Mouse (Mus musculus) cortical plate, adult 2 months (tissue): ENCODE results near the gene Kirrel3. TPM values are rescaled to one million over a fixed set of nuclear protein-coding genes. Genes with fewer than 3 reads are reported as not detected.

Source experiments
- H3K27ac ChIP-seq: fragments of 200-500 bp; 2 replicates; pipeline ENCODE4 v1.5.1; 2012; ENCODE audit warnings: low read length, control low read depth, inconsistent platforms; ENCODE audit not compliant: insufficient read depth
- H3K4me1 ChIP-seq: fragments of 200-500 bp; 2 replicates; pipeline ENCODE4 v1.6.1; 2011; ENCODE audit warnings: low read length; ENCODE audit not compliant: control insufficient read depth, insufficient read depth
- H3K4me3 ChIP-seq: fragments of 200-500 bp; 2 replicates; pipeline ENCODE4 v1.5.1; 2011; ENCODE audit warnings: mild to moderate bottlenecking, low read length, control low read depth; ENCODE audit not compliant: insufficient read depth
- CTCF ChIP-seq: fragments of 200-500 bp; IDR thresholded peaks from 2 replicates; pipeline ENCODE4 v1.5.1; 2011; ENCODE audit warnings: mild to moderate bottlenecking, control low read depth, low read length; ENCODE audit not compliant: insufficient read depth; ENCODE audit errors: extremely low read depth
- POLR2A ChIP-seq: fragments of 200-500 bp; IDR thresholded peaks from 2 replicates; pipeline ENCODE4 v1.6.1; 2011; ENCODE audit warnings: mild to moderate bottlenecking, low read length, control low read depth; ENCODE audit not compliant: insufficient read depth; ENCODE audit errors: extremely low read depth
- polyA plus RNA-seq: library from polyadenylated mRNA; depleted of rRNA; stranded (reverse); fragments of >200 nt; gene quantifications from 2 replicates; pipeline ENCODE4 v1.2.3, GENCODE M21; 2012

The Kirrel3 gene
- polyA plus RNA-seq, 1 experiment, result 23.1 TPM

GRCm38 (mm10) chr9:34753891-34754290 is 268.2 kb downstream of the Kirrel3 start:
- Histone ChIP-seq H3K27ac (no peak overlapping the region), H3K4me1 (peaks cover 6% of the 10 kb centered on the region), H3K4me3 (no peak overlapping the region)
- no peak for TF ChIP-seq POLR2A
- no peak for TF ChIP-seq CTCF

GRCm38 (mm10) chr9:34754523-34755097 is 268.9 kb downstream of the Kirrel3 start:
- no peak overlapping the region for H3K27ac ChIP-seq
- H3K4me1 ChIP-seq, result peaks cover 6% of the 10 kb centered on the region
- H3K4me3 ChIP-seq, result no peak overlapping the region
- TF ChIP-seq POLR2A (no peak), CTCF (no peak)

- H3K4me1 ChIP-seq, result peaks cover 4% of the 10 kb centered on the region
- no peak overlapping the region for H3K27ac ChIP-seq
- no peak overlapping the region for H3K4me3 ChIP-seq
- TF ChIP-seq POLR2A, result no peak
- no peak for TF ChIP-seq CTCF
Measured at GRCm38 (mm10) chr9:34756055-34756454, 270.4 kb downstream of the Kirrel3 start.

GRCm38 (mm10) chr9:34758925-34759324 is 273.2 kb downstream of the Kirrel3 start:
- H3K27ac ChIP-seq, result no peak overlapping the region
- no peaks in the 10 kb centered on the region for H3K4me1 ChIP-seq
- no peak overlapping the region for H3K4me3 ChIP-seq
- TF ChIP-seq CTCF (no peak), POLR2A (no peak)

GRCm38 (mm10) chr9:34760521-34760920 is 274.8 kb downstream of the Kirrel3 start:
- H3K27ac ChIP-seq, result no peak overlapping the region
- no peaks in the 10 kb centered on the region for H3K4me1 ChIP-seq
- no peak overlapping the region for H3K4me3 ChIP-seq
- no peak for TF ChIP-seq POLR2A
- no peak for TF ChIP-seq CTCF

- no peak for TF ChIP-seq POLR2A
- TF ChIP-seq CTCF, result no peak
- H3K4me3 ChIP-seq, result no peak overlapping the region
- no peaks in the 10 kb centered on the region; the same call in 1 of the 2 replicates for H3K4me1 ChIP-seq
- no peak overlapping the region for H3K27ac ChIP-seq
Measured at GRCm38 (mm10) chr9:34766792-34767623, 281.3 kb downstream of the Kirrel3 start.

- TF ChIP-seq POLR2A (no peak), CTCF (no peak)
- Histone ChIP-seq H3K4me3 (no peak overlapping the region), H3K27ac (no peak overlapping the region), H3K4me1 (peaks cover 3% of the 10 kb centered on the region)
Measured at GRCm38 (mm10) chr9:34768961-34769360, 283.3 kb downstream of the Kirrel3 start.

GRCm38 (mm10) chr9:34770951-34771350 is 285.3 kb downstream of the Kirrel3 start:
- no peak for TF ChIP-seq POLR2A
- TF ChIP-seq CTCF, result no peak
- peaks cover 3% of the 10 kb centered on the region for H3K4me1 ChIP-seq
- H3K27ac ChIP-seq, result no peak overlapping the region
- H3K4me3 ChIP-seq, result no peak overlapping the region

GRCm38 (mm10) chr9:34771401-34771800 is 285.7 kb downstream of the Kirrel3 start:
- Histone ChIP-seq H3K4me3 (no peak overlapping the region), H3K4me1 (peaks cover 3% of the 10 kb centered on the region), H3K27ac (no peak overlapping the region)
- TF ChIP-seq CTCF, result no peak
- no peak for TF ChIP-seq POLR2A

- Histone ChIP-seq H3K4me3 (no peak overlapping the region), H3K4me1 (peaks cover 3% of the 10 kb centered on the region), H3K27ac (no peak overlapping the region; the same call in 1 of the 2 replicates)
- no peak for TF ChIP-seq POLR2A
- TF ChIP-seq CTCF, result no peak
Measured at GRCm38 (mm10) chr9:34772022-34772437, 286.3 kb downstream of the Kirrel3 start.
